Mouse (Mus musculus) gastrocnemius, adult 18-20 months (tissue): ENCODE measurements around the gene Tgfb1. TPM values are rescaled to one million over a fixed set of nuclear protein-coding genes. Genes with fewer than 3 reads are reported as not detected.

ENCODE experiments used
- DNase-seq: peaks from one replicate; pipeline ENCODE4 v3.0.0; 2021; ENCODE audit warnings: low spot score
- total RNA-seq, 2 experiments: library from RNA; stranded (reverse); gene quantifications; 2 replicates each; pipeline ENCODE4 v1.2.3; 2021

The Tgfb1 gene
- total RNA-seq, 2 experiments from 2014 or later: 3.9 to 7.8 TPM

- no peak for DNase-seq
These were observed 12.0 kb upstream of the Tgfb1 start, which contains the start of gene Tmem91 for GRCm38 (mm10) chr7:25674719-25675300. Tmem91 (minus strand) TSS chr7:25675166.

- DNase-seq: no peak
These were observed 11.4 kb upstream of the Tgfb1 start for GRCm38 (mm10) chr7:25675405-25675804.

GRCm38 (mm10) chr7:25676085-25676781 lies 10.6 kb upstream of the Tgfb1 start:
- DNase-seq: peak; percentile 70

- no peak for DNase-seq
These were observed 9.8 kb upstream of the Tgfb1 start for GRCm38 (mm10) chr7:25677013-25677412.

- no peak for DNase-seq
These were observed 6.8 kb upstream of the Tgfb1 start for GRCm38 (mm10) chr7:25679971-25680370.

- DNase-seq: peak; percentile 95
These were observed 6.1 kb upstream of the Tgfb1 start, which contains the start of gene B9d2 for GRCm38 (mm10) chr7:25680514-25681258. B9d2 (plus strand) TSS chr7:25680780.

- no peak for DNase-seq
These were observed 5.2 kb upstream of the Tgfb1 start for GRCm38 (mm10) chr7:25681341-25682231.

- DNase-seq: no peak
These were observed 3.2 kb upstream of the Tgfb1 start for GRCm38 (mm10) chr7:25683474-25684180.

GRCm38 (mm10) chr7:25684659-25685058 lies 2.1 kb upstream of the Tgfb1 start:
- DNase-seq: no peak

- DNase-seq: no peak
These were observed 804 bp upstream of the Tgfb1 start for GRCm38 (mm10) chr7:25685926-25686470.

GRCm38 (mm10) chr7:25687811-25688401 lies 1.1 kb downstream of the Tgfb1 start:
- no peak for DNase-seq

- peak; percentile 67 for DNase-seq
These were observed 2.2 kb downstream of the Tgfb1 start for GRCm38 (mm10) chr7:25688810-25689586.

GRCm38 (mm10) chr7:25689603-25690021 lies 2.8 kb downstream of the Tgfb1 start:
- DNase-seq: no peak

- DNase-seq: no peak
These were observed 3.2 kb downstream of the Tgfb1 start for GRCm38 (mm10) chr7:25690051-25690450.

- no peak for DNase-seq
These were observed 7.3 kb downstream of the Tgfb1 start for GRCm38 (mm10) chr7:25694104-25694503.

- no peak for DNase-seq
These were observed 13.0 kb downstream of the Tgfb1 start for GRCm38 (mm10) chr7:25699851-25700250.

GRCm38 (mm10) chr7:25700732-25701131 lies 13.9 kb downstream of the Tgfb1 start:
- no peak for DNase-seq

GRCm38 (mm10) chr7:25702350-25702749 lies 15.5 kb downstream of the Tgfb1 start:
- no peak for DNase-seq
